Mouse (Mus musculus) thymus, postnatal 4 days (tissue): Measurements from ENCODE around the gene Gm27021.

Experiments used
- DNase-seq: peaks from one replicate; pipeline ENCODE4 v3.0.0; 2021

Gm27021 gene

GRCm38 (mm10) chr8:120563348-120563724 lies 104.5 kb downstream of the Gm27021 start:
- DNase-seq = no peak

GRCm38 (mm10) chr8:120562680-120563347 lies 105.1 kb downstream of the Gm27021 start:
- DNase-seq = peak; percentile 25

- DNase-seq = peak; percentile 87
Measured at GRCm38 (mm10) chr8:120561539-120562435, 106.1 kb downstream of the Gm27021 start.

GRCm38 (mm10) chr8:120560535-120560934 lies 107.3 kb downstream of the Gm27021 start:
- no peak for DNase-seq

- no peak for DNase-seq
Measured at GRCm38 (mm10) chr8:120559654-120560053, 108.2 kb downstream of the Gm27021 start.
